13 mouse cellular contexts compared by ENCODE assay signal in genomic region chr9:66708054-66708772, GRCm38 (mm10). TPM values are rescaled to one million over a fixed set of nuclear protein-coding genes. Genes with fewer than 3 reads are reported as not detected.
DNase-seq lines count a peak whose midpoint lies in the region; ATAC-seq and TF ChIP-seq lines count a peak whose summit lies in the region.
"Had no signal": no experiment of that assay in that cellular context is flagged by ENCODE, and none has a peak within 500 bp of the region (broad histone marks: within the 10 kb centered on the region; RNA-seq: fewer than 3 reads in every experiment).

No protein-coding gene starts in this region.

- WGBS in kidney, adult 2 months, result 37% methylated on average over 11 of the region's 11 CpGs
- 50% methylated on average over 11 of the region's 11 CpGs for WGBS in stomach, embryonic 15.5 days
- WGBS in stomach, postnatal 0 days, result 48% methylated on average over 11 of the region's 11 CpGs
- 32% methylated on average over 11 of the region's 11 CpGs for WGBS in forebrain, embryonic 16.5 days
- 45% methylated on average over 11 of the region's 11 CpGs for WGBS in stomach, embryonic 16.5 days

- no peaks in the 10 kb centered on the region for H3K9me3 ChIP-seq in stomach, embryonic 15.5 days
- no peaks in the 10 kb centered on the region for H3K9me3 ChIP-seq in stomach, postnatal 0 days (ENCODE audit: control insufficient read depth, low read length)
- no peaks in the 10 kb centered on the region for H3K9me3 ChIP-seq in forebrain, embryonic 16.5 days (ENCODE audit: control insufficient read depth, low read length)
- H3K9me3 ChIP-seq in stomach, embryonic 16.5 days (replicated peaks; ENCODE audit: control insufficient read depth, low read length), result no peaks in the 10 kb centered on the region

- no peak for TF ChIP-seq CTCF in kidney, adult 2 months (conservative IDR thresholded peaks at IDR 0.05; ENCODE audit: insufficient read depth, insufficient read length, low read depth, low read length)
- TF ChIP-seq CTCF in stomach, postnatal 0 days (IDR thresholded peaks at IDR 0.05; ENCODE audit: low read depth), result no peak

- peak; percentile 38 for DNase-seq in kidney, adult 2 months
- no peak for DNase-seq in kidney, adult 18-20 months
- DNase-seq in stomach, postnatal 0 days (ENCODE audit: low spot score), result no peak
- DNase-seq in natural killer cell, adult 2 months (ENCODE audit: low spot score in 2 of 2), result no peak
- DNase-seq in yolk sac, embryonic 10.5 days (ENCODE audit: low spot score), result no peak
- DNase-seq: cerebellum, adult 9-10 months; spleen, adult 18-20 months; thymus, postnatal 25 days had no signal

- H3K4me2 ChIP-seq in stomach, embryonic 15.5 days, result no peak overlapping the region
- no peak overlapping the region for H3K4me2 ChIP-seq in stomach, postnatal 0 days (replicated peaks; ENCODE audit: low read depth)
- peak overlapping the region; percentile 19; the same call in 1 of the 2 replicates for H3K4me2 ChIP-seq in forebrain, embryonic 16.5 days (ENCODE audit: low read length)
- H3K4me2 ChIP-seq in stomach, embryonic 16.5 days (ENCODE audit: low read depth, low read length), result no peak overlapping the region

- no peaks in the 10 kb centered on the region for H3K36me3 ChIP-seq in kidney, adult 2 months (ENCODE audit: control insufficient read depth, insufficient read depth, low read length)
- H3K36me3 ChIP-seq in stomach, embryonic 15.5 days, result no peaks in the 10 kb centered on the region
- H3K36me3 ChIP-seq in stomach, postnatal 0 days (ENCODE audit: control insufficient read depth, insufficient read depth, low read length), result no peaks in the 10 kb centered on the region
- no peaks in the 10 kb centered on the region for H3K36me3 ChIP-seq in forebrain, embryonic 16.5 days (ENCODE audit: control insufficient read depth, insufficient read depth)
- no peaks in the 10 kb centered on the region for H3K36me3 ChIP-seq in stomach, embryonic 16.5 days (ENCODE audit: control insufficient read depth, insufficient read depth, low read length)

- no peak overlapping the region for H3K27ac ChIP-seq in kidney, adult 2 months (ENCODE audit: insufficient read depth, low read depth, low read length)
- H3K27ac ChIP-seq in stomach, embryonic 15.5 days, result peak overlapping the region; percentile 19; the same call in 1 of the 2 replicates
- no peak overlapping the region for H3K27ac ChIP-seq in stomach, postnatal 0 days (replicated peaks)
- H3K27ac ChIP-seq in forebrain, embryonic 16.5 days (ENCODE audit: low read length), result peak overlapping the region; percentile 66
- H3K27ac ChIP-seq in stomach, embryonic 16.5 days (ENCODE audit: low read length), result peak overlapping the region; percentile 66; the same call in 1 of the 2 replicates
- H3K27ac ChIP-seq: liver, embryonic 14.5 days had no signal

- no peaks in the 10 kb centered on the region for H3K27me3 ChIP-seq in kidney, adult 2 months (replicated peaks; ENCODE audit: control insufficient read depth, insufficient read depth, low read length)
- H3K27me3 ChIP-seq in stomach, embryonic 15.5 days (replicated peaks), result no peaks in the 10 kb centered on the region
- no peaks in the 10 kb centered on the region for H3K27me3 ChIP-seq in stomach, postnatal 0 days (ENCODE audit: control insufficient read depth, insufficient read depth, low read length)
- H3K27me3 ChIP-seq in forebrain, embryonic 16.5 days (replicated peaks; ENCODE audit: control insufficient read depth, insufficient read depth, low read length), result no peaks in the 10 kb centered on the region
- no peaks in the 10 kb centered on the region; the same call in 1 of the 2 replicates for H3K27me3 ChIP-seq in stomach, embryonic 16.5 days (ENCODE audit: control insufficient read depth, insufficient read depth, low read length)

- ATAC-seq in stomach, embryonic 15.5 days (ENCODE audit: insufficient read depth, low FRiP score, low read depth), result no peak
- no peak for ATAC-seq in stomach, postnatal 0 days (ENCODE audit: low FRiP score, low TSS enrichment)
- peak; percentile 88 for ATAC-seq in forebrain, embryonic 16.5 days
- peak; percentile 45; the same call in 1 of the 2 replicates for ATAC-seq in stomach, embryonic 16.5 days (ENCODE audit: insufficient read depth, low FRiP score)
- ATAC-seq: activated CD4-positive, CD25-positive, alpha-beta regulatory T cell, adult 4 months had no signal

- H3K4me1 ChIP-seq in kidney, adult 2 months (ENCODE audit: control insufficient read depth, insufficient read depth, low read length), result peaks cover 10% of the 10 kb centered on the region; the same call in 1 of the 2 replicates
- H3K4me1 ChIP-seq in stomach, embryonic 15.5 days, result peaks cover 6% of the 10 kb centered on the region; the same call in 1 of the 2 replicates
- 0 out of 2 replicates have a peak, but pooled peaks cover 2% of the 10 kb centered on the region for H3K4me1 ChIP-seq in stomach, postnatal 0 days (replicated peaks; ENCODE audit: control insufficient read depth, insufficient read depth)
- H3K4me1 ChIP-seq in forebrain, embryonic 16.5 days (replicated peaks; ENCODE audit: control insufficient read depth, insufficient read depth, low read length), result peaks cover 26% of the 10 kb centered on the region
- 0 out of 2 replicates have a peak, but pooled peaks cover 8% of the 10 kb centered on the region for H3K4me1 ChIP-seq in stomach, embryonic 16.5 days (ENCODE audit: control insufficient read depth, insufficient read depth, low read length)

- TF ChIP-seq POLR2A in kidney, adult 2 months (IDR thresholded peaks at IDR 0.05; ENCODE audit: low read depth, low read length), result no peak

- no peak for TF ChIP-seq EP300 in stomach, postnatal 0 days (optimal IDR thresholded peaks at IDR 0.05)

- H3K4me3 ChIP-seq in kidney, adult 2 months (ENCODE audit: insufficient read depth, low read depth, low read length), result no peak overlapping the region
- no peak overlapping the region for H3K4me3 ChIP-seq in stomach, embryonic 15.5 days (replicated peaks)
- H3K4me3 ChIP-seq in stomach, postnatal 0 days (ENCODE audit: low read depth, low read length), result no peak overlapping the region
- no peak overlapping the region for H3K4me3 ChIP-seq in forebrain, embryonic 16.5 days (replicated peaks; ENCODE audit: low read length)
- no peak overlapping the region for H3K4me3 ChIP-seq in stomach, embryonic 16.5 days (replicated peaks; ENCODE audit: low read length)

- H3K9ac ChIP-seq in stomach, embryonic 15.5 days, result no peak overlapping the region
- no peak overlapping the region for H3K9ac ChIP-seq in stomach, postnatal 0 days (ENCODE audit: low read length)
- no peak overlapping the region; the same call in 1 of the 2 replicates for H3K9ac ChIP-seq in forebrain, embryonic 16.5 days (replicated peaks; ENCODE audit: low read depth, low read length)
- H3K9ac ChIP-seq in stomach, embryonic 16.5 days (ENCODE audit: low read length), result no peak overlapping the region
- H3K9ac ChIP-seq: liver, embryonic 14.5 days had no signal

RNA-seq across cellular contexts. Expression of gene Car12, which starts 5.3 kb away (rescaled TPM):
- polyA plus RNA-seq in kidney, adult 2 months (2012; rRNA removed), result 295 and 328 TPM in 2 replicates
- 10.0 and 13.0 TPM in 2 replicates for polyA plus RNA-seq in stomach, embryonic 15.5 days (2015; fragmentation: Nextera tagmentation; extraction: Ambion mirVana)
- 11.1 and 11.3 TPM in 2 replicates for polyA plus RNA-seq in stomach, postnatal 0 days (2015; fragmentation: Nextera tagmentation; extraction: Ambion mirVana)
- 3.3 and 4.4 TPM in 2 replicates for polyA plus RNA-seq in forebrain, embryonic 16.5 days (2015; fragmentation: Nextera tagmentation; extraction: Ambion mirVana)
- 19.3 and 25.5 TPM in 2 replicates for polyA plus RNA-seq in stomach, embryonic 16.5 days (2015; fragmentation: Nextera tagmentation; extraction: Ambion mirVana)

Comparison
In these comparisons a context has a peak if more than half of its experiments do, and no peak if none do; other contexts are left out.
1. H3K27ac ChIP-seq: peak in stomach, embryonic 15.5 days (single experiment), forebrain, embryonic 16.5 days (single experiment) and stomach, embryonic 16.5 days (single experiment); none in kidney, adult 2 months (single experiment) and stomach, postnatal 0 days (single experiment).
2. ATAC-seq: peak in forebrain, embryonic 16.5 days (single experiment) and stomach, embryonic 16.5 days (single experiment); none in stomach, embryonic 15.5 days (single experiment) and stomach, postnatal 0 days (single experiment).
3. RNA of gene Car12, which starts 5.3 kb away (polyA plus RNA-seq): 295 to 328 TPM in kidney, adult 2 months; 19.3 to 25.5 TPM in stomach, embryonic 16.5 days, 10.0 to 13.0 TPM in stomach, embryonic 15.5 days, 11.1 to 11.3 TPM in stomach, postnatal 0 days and 3.3 to 4.4 TPM in forebrain, embryonic 16.5 days; every median in the first group is over 10 times any median in the second.